8 mouse cellular contexts compared by ENCODE assay signal in genomic region chr16:17276164-17277151, GRCm38 (mm10). TPM values are rescaled to one million over a fixed set of nuclear protein-coding genes. Genes with fewer than 3 reads are reported as not detected.
A peak's percentile ranks its signal among the peaks of the same experiment; 100 is the strongest.
DNase-seq lines count a peak whose midpoint lies in the region; ATAC-seq and TF ChIP-seq lines count a peak whose summit lies in the region.

No protein-coding gene starts in this region.

- peaks cover 22% of the 10 kb centered on the region; the same call in 1 of the 2 replicates for H3K36me3 ChIP-seq in embryonic facial prominence, embryonic 15.5 days
- peaks cover 14% of the 10 kb centered on the region for H3K36me3 ChIP-seq in kidney, embryonic 14.5 days (ENCODE audit: control insufficient read depth, insufficient read depth, low read length)
- H3K36me3 ChIP-seq in limb, embryonic 15.5 days, result peaks cover 15% of the 10 kb centered on the region

- peak; percentile 56; the same call in 1 of the 2 replicates for TF ChIP-seq POLR2A in bone marrow, adult 2 months (IDR thresholded peaks at IDR 0.05; ENCODE audit: borderline replicate concordance, control insufficient read depth, low read depth, low read length)

- H3K9ac ChIP-seq in embryonic facial prominence, embryonic 15.5 days, result peak overlapping the region; percentile 44; the same call in 1 of the 2 replicates
- peak overlapping the region; percentile 59 for H3K9ac ChIP-seq in kidney, embryonic 14.5 days (ENCODE audit: low read depth, low read length)
- H3K9ac ChIP-seq in limb, embryonic 15.5 days, result peak overlapping the region; percentile 45

- peak overlapping the region; percentile 76 for H3K4me3 ChIP-seq in bone marrow, adult 2 months (replicated peaks; ENCODE audit: control insufficient read depth, low read depth, low read length)
- peak overlapping the region; percentile 65 for H3K4me3 ChIP-seq in embryonic facial prominence, embryonic 15.5 days (replicated peaks)
- H3K4me3 ChIP-seq in kidney, embryonic 14.5 days (ENCODE audit: low read length), result peak overlapping the region; percentile 62
- H3K4me3 ChIP-seq in limb, embryonic 15.5 days, result peak overlapping the region; percentile 65

- peak overlapping the region; percentile 98 for H3K4me2 ChIP-seq in embryonic facial prominence, embryonic 15.5 days (replicated peaks)
- H3K4me2 ChIP-seq in kidney, embryonic 14.5 days (replicated peaks; ENCODE audit: low read depth, low read length), result peak overlapping the region; percentile 96
- peak overlapping the region; percentile 98 for H3K4me2 ChIP-seq in limb, embryonic 15.5 days

- H3K27me3 ChIP-seq in embryonic facial prominence, embryonic 15.5 days, result peaks cover 34% of the 10 kb centered on the region
- peaks cover 11% of the 10 kb centered on the region for H3K27me3 ChIP-seq in kidney, embryonic 14.5 days (ENCODE audit: control insufficient read depth, insufficient read depth, low read length)
- H3K27me3 ChIP-seq in limb, embryonic 15.5 days, result peaks cover 28% of the 10 kb centered on the region

- peak; percentile 91 for DNase-seq in 416B (ENCODE audit: low read depth)
- peak; percentile 89 to 91 for DNase-seq in heart, adult 9 months (ENCODE audit: low spot score in 2 of 2)
- DNase-seq in monocyte, adult 2 months (ENCODE audit: low read depth in 1 of 2, low spot score in 2 of 2), result peak; percentile 70 to 83
- DNase-seq in spleen, postnatal 36 days (ENCODE audit: low spot score in 2 of 2), result peak; percentile 91 to 92

- under 1% methylated on average over 62 of the region's 62 CpGs for WGBS in bone marrow, adult 2 months
- under 1% methylated on average over 60 of the region's 62 CpGs for WGBS in embryonic facial prominence, embryonic 15.5 days
- WGBS in kidney, embryonic 14.5 days, result under 1% methylated on average over 61 of the region's 62 CpGs
- WGBS in limb, embryonic 15.5 days, result under 1% methylated on average over 62 of the region's 62 CpGs

- peaks cover 4% of the 10 kb centered on the region; the same call in 1 of the 2 replicates for H3K4me1 ChIP-seq in bone marrow, adult 2 months (ENCODE audit: control insufficient read depth, insufficient read depth, low read length)
- peaks cover 25% of the 10 kb centered on the region for H3K4me1 ChIP-seq in embryonic facial prominence, embryonic 15.5 days
- peaks cover 18% of the 10 kb centered on the region for H3K4me1 ChIP-seq in kidney, embryonic 14.5 days (ENCODE audit: control insufficient read depth, insufficient read depth, low read length)
- H3K4me1 ChIP-seq in limb, embryonic 15.5 days, result peaks cover 21% of the 10 kb centered on the region

- H3K27ac ChIP-seq in bone marrow, adult 2 months (ENCODE audit: control insufficient read depth, insufficient read depth, low read depth, low read length, poor library complexity), result peak overlapping the region; percentile 38; the same call in 1 of the 2 replicates
- H3K27ac ChIP-seq in embryonic facial prominence, embryonic 15.5 days (replicated peaks), result peak overlapping the region; percentile 77
- H3K27ac ChIP-seq in kidney, embryonic 14.5 days (ENCODE audit: low read depth, low read length), result peak overlapping the region; percentile 78
- peak overlapping the region; percentile 72; the same call in 1 of the 2 replicates for H3K27ac ChIP-seq in limb, embryonic 15.5 days

- H3K9me3 ChIP-seq in embryonic facial prominence, embryonic 15.5 days (replicated peaks), result no peaks in the 10 kb centered on the region
- no peaks in the 10 kb centered on the region for H3K9me3 ChIP-seq in kidney, embryonic 14.5 days (ENCODE audit: control insufficient read depth, low read length)
- H3K9me3 ChIP-seq in limb, embryonic 15.5 days, result no peaks in the 10 kb centered on the region

- ATAC-seq in embryonic facial prominence, embryonic 15.5 days (ENCODE audit: insufficient number of reproducible peaks, low FRiP score, low TSS enrichment, low read depth), result peak; percentile 86
- peak; percentile 89 for ATAC-seq in kidney, embryonic 14.5 days (ENCODE audit: low FRiP score, low TSS enrichment)
- ATAC-seq in limb, embryonic 15.5 days (ENCODE audit: insufficient number of reproducible peaks, low FRiP score, low TSS enrichment, low read depth), result peak; percentile 77

- peak; percentile 85 for TF ChIP-seq CTCF in bone marrow, adult 2 months (IDR thresholded peaks at IDR 0.05; ENCODE audit: control insufficient read depth, insufficient read depth, low read length)

RNA-seq across cellular contexts. Expression of gene Tmem191c, which starts 0.6 kb away (rescaled TPM):
- polyA plus RNA-seq in bone marrow, adult 2 months (2011; ENCODE audit: insufficient read depth, insufficient read length, low replicate concordance, missing spikeins), result 11.5 and 35.5 TPM in 2 replicates
- polyA plus RNA-seq in embryonic facial prominence, embryonic 15.5 days (2015; fragmentation: Nextera tagmentation; extraction: Ambion mirVana), result 14.5 and 15.2 TPM in 2 replicates
- 10.2 and 11.1 TPM in 2 replicates for polyA plus RNA-seq in kidney, embryonic 14.5 days (2014; fragmentation: Nextera tagmentation; extraction: Ambion mirVana)
- polyA plus RNA-seq in limb, embryonic 15.5 days (2015; fragmentation: Nextera tagmentation; extraction: Ambion mirVana), result 10.1 and 10.2 TPM in 2 replicates

RNA-seq across cellular contexts. Expression of gene Hic2, which starts 43.1 kb away (rescaled TPM):
- 1.2 and 3.5 TPM in 2 replicates for polyA plus RNA-seq in bone marrow, adult 2 months (2011; ENCODE audit: insufficient read depth, insufficient read length, low replicate concordance, missing spikeins)
- polyA plus RNA-seq in embryonic facial prominence, embryonic 15.5 days (2015; fragmentation: Nextera tagmentation; extraction: Ambion mirVana), result 4.8 and 5.6 TPM in 2 replicates
- 4.0 and 4.3 TPM in 2 replicates for polyA plus RNA-seq in kidney, embryonic 14.5 days (2014; fragmentation: Nextera tagmentation; extraction: Ambion mirVana)
- polyA plus RNA-seq in limb, embryonic 15.5 days (2015; fragmentation: Nextera tagmentation; extraction: Ambion mirVana), result 4.1 and 4.7 TPM in 2 replicates

RNA-seq across cellular contexts. Expression of gene Serpind1, which starts 54.7 kb away (rescaled TPM):
- 0.63 and 2.3 TPM in 2 replicates for polyA plus RNA-seq in bone marrow, adult 2 months (2011; ENCODE audit: insufficient read depth, insufficient read length, low replicate concordance, missing spikeins)
- polyA plus RNA-seq in embryonic facial prominence, embryonic 15.5 days (2015; fragmentation: Nextera tagmentation; extraction: Ambion mirVana), result 0.31 and 0.59 TPM in 2 replicates
- 0.14 and 0.16 TPM in 2 replicates for polyA plus RNA-seq in kidney, embryonic 14.5 days (2014; fragmentation: Nextera tagmentation; extraction: Ambion mirVana)
- polyA plus RNA-seq in limb, embryonic 15.5 days (2015; fragmentation: Nextera tagmentation; extraction: Ambion mirVana), result 0.68 and 1.1 TPM in 2 replicates

Comparison
In these comparisons a context has a peak if more than half of its experiments do, and no peak if none do; other contexts are left out.
1. Peak in every context shown above with its lines: DNase-seq, ATAC-seq, H3K4me3 ChIP-seq and H3K27ac ChIP-seq.